Mouse (Mus musculus) cerebellum, adult 2 months (tissue): ENCODE results near the gene Rab3b.

Source experiments
- CTCF ChIP-seq: fragments of 200-500 bp; IDR thresholded peaks from 2 replicates; pipeline ENCODE4 v1.5.1; 2011; ENCODE audit warnings: low read depth, mild to moderate bottlenecking, control low read depth, low read length, moderate library complexity, borderline replicate concordance; ENCODE audit not compliant: insufficient read depth
- POLR2A ChIP-seq: fragments of 200-500 bp; IDR thresholded peaks from 2 replicates; pipeline ENCODE4 v1.6.1; 2011; ENCODE audit warnings: low read length, control low read depth, borderline replicate concordance; ENCODE audit not compliant: insufficient read depth

DNA sequence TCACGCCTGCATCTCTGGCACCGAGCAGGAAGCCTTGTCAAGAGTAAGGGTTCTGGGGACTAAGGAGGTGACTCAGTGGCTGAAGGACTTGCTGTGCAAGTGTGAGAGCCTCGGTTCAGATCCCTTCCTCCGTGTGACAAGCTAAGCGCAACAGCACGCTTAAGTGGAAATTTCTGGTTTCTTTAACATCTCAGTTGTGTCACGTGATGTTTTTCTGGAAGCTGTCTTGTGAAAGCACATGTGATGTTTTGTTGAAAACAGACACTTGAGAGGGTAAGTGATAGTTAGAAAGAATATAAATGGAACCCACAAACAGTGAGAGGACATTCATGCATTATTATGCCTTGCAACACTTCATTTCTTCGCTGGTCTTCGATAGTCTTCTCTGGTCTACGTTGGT lies 25.9 kb downstream of the Rab3b start:
- TF ChIP-seq CTCF: no peak
- TF ChIP-seq POLR2A: no peak
